Mouse (Mus musculus) spleen, adult 12 weeks (tissue): Measurements from ENCODE around the gene Snap25.

ENCODE experiments used
- DNase-seq: peaks from one replicate; pipeline ENCODE4 v3.0.0; 2022; ENCODE audit warnings: low spot score

Snap25 gene

DNA sequence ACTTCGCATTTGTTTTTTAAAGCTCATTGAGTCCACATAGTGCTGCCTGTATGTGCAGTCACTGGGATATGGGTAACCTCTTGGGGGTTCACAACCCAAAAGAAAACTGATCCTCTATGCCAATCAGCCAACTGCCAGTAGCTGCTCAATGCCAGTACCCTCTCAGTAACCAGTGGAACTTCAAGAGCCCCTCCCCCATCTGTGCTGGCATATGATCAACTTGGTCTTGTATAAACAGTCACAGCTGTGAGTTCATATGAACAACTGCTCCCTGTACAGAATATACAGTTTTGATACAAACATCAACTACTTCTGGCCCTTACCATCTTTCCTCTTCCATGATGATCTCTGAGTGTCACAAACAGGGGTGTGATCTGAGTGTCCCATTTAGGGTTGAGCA, 98.1 kb downstream of the Snap25 start:
- no peak for DNase-seq

DNA sequence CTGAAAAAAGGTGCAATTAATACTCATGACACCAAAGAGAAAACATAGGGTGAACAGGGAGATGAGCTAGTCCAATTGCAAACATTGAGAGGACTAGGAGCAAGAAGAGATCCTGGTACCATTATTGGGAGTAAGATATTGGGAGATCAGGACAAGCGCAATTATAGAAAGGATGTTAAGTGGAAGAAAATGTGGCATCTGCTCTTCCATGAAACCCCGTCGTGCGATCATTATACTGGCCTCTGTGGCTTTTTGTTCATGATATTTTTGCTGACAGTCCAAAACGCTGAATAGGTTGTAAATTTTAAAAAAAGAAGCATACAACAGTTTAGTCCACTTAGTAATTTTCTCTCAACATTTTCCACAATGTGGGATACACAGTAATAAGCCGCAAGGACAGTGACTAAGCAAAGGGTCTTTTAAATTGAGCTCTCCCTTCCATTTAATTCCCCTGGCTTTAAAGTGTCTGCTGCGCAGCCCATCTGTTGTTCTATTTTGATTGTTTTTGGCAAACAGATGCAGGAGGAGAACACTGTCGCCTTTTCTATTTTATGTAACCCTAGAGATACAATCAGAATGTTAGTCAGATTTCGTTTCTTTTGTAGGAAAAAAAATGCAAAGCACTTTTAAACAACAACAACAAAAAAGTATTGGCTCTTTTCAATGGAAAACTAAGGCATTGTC, 103.6 kb downstream of the Snap25 start:
- DNase-seq: no peak

DNA sequence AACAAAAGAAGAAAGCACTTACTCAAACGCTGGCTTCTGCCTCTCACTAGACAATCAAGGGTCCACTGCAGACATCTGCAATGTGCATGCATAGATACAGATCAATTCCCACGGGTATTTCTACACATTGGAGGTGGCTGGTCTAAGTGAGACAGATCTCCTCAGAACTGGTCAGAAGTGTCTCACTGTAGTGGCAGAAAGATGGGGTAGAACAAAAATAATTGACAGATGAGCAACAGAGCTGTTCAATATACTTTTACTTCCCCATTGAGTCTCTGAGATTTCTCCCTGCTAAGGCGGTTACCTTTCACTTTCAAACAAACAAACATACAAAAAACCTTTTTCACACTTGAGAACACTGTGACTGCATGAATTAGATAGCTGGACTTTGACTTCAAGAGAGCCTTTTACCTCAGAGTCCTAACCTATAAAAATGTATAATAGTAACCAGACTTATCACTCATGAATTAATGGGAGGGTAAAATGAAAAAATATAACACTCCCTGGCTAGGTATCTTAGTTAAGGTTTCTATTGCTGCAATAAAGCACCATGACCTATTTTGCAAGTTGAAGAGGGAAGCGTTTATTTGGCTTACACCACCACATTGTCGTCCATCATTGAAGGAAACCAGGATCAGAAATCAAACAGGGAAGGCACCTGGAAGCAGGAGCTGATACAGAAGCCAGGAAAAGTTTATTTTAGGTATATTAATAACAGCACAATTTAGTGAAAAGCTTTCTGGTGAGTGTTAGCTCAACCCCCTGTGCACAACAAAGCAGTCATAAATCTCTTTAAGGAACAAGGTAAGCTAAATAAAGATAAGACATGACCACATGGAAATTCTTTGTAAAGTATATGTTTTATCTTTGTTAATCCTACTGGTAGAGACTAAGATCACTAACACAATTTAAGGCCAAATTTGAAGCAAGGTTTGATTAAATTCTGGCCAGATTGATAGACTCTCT, 110.8 kb downstream of the Snap25 start:
- DNase-seq: no peak

DNA sequence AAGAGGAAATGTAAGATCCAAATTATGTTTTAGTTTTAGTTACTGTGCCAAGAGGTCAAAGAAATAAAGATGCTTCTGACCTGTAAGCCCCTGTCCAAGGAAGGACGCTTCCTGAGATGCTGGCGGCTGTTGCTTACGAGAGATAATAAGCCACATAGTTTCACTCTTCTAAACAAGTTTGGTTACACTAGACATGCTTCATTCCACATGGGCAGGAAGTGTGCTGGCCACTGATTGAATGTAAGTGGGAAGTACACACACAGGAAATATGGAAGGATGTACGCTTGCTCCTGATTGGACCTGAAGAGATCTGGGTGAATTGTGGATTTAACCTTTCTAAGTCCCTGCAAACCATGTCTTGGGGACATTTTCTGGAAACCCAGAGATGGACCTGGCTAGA, 114.4 kb downstream of the Snap25 start:
- no peak for DNase-seq
